Mouse (Mus musculus): ENCODE results near the gene Lamtor4. TPM values are rescaled to one million over a fixed set of nuclear protein-coding genes. Genes with fewer than 3 reads are reported as not detected.

Lamtor4 gene
- total RNA-seq, 2 experiments from 2014 or later, result 80.9 to 132 TPM

DNA sequence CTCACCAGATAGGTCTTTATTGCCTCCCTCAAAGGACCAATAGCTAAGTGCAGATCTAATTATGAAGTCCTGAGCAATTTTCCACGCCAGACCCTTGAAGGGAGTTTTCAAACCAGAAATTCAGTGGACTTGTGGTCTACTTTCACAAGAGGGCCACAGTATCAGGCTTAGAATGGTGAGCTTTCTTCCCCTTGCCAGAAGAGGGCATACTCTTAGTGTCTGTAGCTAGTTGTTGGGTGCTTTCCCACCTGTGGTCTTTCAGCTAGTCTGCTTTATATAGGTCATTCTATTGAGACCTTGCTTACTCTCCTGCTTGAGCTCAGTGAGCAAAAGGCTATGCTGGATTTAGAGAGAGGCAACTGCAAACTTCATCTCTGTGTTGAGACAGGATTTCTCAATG, 28.3 kb downstream of the Lamtor4 start:
- ATAC-seq (replicated peaks; ENCODE audit: poor library complexity, severe bottlenecking), result no peak

DNA sequence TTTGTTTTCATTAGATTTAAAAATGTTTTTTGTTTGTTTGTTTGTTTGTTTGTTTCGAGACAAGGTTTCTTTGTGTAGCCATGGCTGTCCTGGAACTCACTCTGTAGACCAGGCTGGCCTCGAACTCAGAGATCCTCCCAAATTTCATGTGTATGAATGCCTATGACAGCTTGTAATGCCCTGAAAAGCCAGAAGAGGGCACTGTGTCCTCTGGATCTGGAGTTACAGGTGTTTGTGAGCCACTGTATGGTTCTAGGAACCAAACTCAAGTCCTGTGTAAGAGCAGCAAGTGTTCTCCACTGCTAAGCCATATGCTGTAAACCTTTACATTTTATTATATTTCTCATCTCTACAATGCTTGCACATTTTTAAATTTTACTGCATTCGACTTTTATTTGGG, 32.6 kb downstream of the Lamtor4 start:
- no peak for ATAC-seq (replicated peaks; ENCODE audit: poor library complexity, severe bottlenecking)

DNA sequence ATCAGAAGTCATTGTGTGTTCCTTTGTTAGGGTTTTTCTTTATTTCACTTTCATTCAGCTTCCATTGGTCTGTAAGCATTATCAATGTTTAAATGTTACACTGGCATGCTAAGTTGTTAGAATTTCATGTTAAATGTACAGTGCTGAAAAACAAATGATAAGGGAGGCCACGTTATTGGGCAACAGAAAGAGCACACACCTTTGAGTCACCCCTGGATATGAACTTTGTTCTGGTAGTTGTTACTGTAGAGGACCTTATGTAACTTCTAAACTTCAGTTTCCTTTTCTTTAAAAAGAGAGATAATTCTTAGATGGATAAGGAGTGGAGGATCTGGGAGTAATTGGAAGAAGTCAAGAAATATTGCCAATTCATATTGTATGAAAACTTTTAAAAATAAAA, 36.4 kb downstream of the Lamtor4 start:
- no peak for ATAC-seq (replicated peaks; ENCODE audit: poor library complexity, severe bottlenecking)

DNA sequence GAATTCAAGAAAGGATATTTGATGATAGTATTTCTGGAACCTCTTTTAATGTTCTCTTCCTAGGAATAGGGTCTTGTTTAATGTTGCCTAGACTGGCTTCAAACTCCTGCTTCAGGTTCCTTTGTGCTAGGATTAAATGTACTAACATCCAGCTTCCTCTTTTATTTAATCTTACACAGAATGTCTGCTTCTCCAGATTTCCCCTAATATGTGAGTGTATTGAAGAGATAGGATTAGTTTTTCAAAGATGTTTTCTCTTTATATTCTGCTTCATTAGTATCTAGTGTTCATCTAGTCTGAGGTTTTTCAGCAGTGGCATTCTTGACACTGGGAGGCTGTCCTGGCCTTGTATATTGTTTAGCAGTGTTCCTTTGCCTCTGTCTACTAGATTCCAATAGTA, 38.9 kb downstream of the Lamtor4 start:
- no peak for ATAC-seq (replicated peaks; ENCODE audit: poor library complexity, severe bottlenecking)

DNA sequence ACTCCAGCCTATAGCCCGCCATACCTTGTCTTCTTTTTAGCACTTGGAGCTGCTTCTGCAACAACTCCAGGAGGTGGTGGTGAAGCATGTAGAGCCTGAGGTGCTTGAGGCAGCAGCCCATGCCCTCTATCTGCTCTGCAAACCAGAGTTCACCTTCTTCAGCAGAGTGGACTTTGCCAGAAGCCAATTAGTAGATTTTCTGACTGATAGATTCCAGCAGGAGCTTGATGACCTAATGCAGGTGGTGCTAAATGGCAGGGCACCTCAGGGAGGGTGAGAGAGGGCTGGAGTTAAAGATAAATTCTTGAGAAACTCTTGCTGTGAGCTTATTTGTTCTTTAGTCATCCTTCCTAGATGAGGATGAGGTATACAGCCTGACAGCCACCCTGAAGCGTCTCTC, 44.3 kb downstream of the Lamtor4 start:
- no peak for ATAC-seq (replicated peaks; ENCODE audit: poor library complexity, severe bottlenecking)

Other genes starting within 250 kb of the Lamtor4 start
- gene Smok3a, start 234.2 kb upstream of the Lamtor4 start, total RNA-seq (2014; fragmentation: Nextera tagmentation), result not detected in 2 replicates
- not detected in 2 replicates for gene Smok3a, start 234.2 kb upstream of the Lamtor4 start, total RNA-seq (2017)
- not detected in 2 replicates for gene Smok3b, start 234.1 kb upstream of the Lamtor4 start, total RNA-seq (2014; fragmentation: Nextera tagmentation)
- not detected in 2 replicates for gene Smok3b, start 234.1 kb upstream of the Lamtor4 start, total RNA-seq (2017)
- not detected in 2 replicates for gene Smok3c, start 202.3 kb upstream of the Lamtor4 start, total RNA-seq (2014; fragmentation: Nextera tagmentation)
- gene Smok3c, start 202.3 kb upstream of the Lamtor4 start, total RNA-seq (2017), result not detected in 2 replicates
- gene Zkscan1, start 170.4 kb upstream of the Lamtor4 start, total RNA-seq (2014; fragmentation: Nextera tagmentation), result 21.5 and 26.8 TPM in 2 replicates
- 19.2 and 25.8 TPM in 2 replicates for gene Zkscan1, start 170.4 kb upstream of the Lamtor4 start, total RNA-seq (2017)
- gene Zscan21, start 138.6 kb upstream of the Lamtor4 start, total RNA-seq (2014; fragmentation: Nextera tagmentation), result 10.9 and 16.6 TPM in 2 replicates
- gene Zscan21, start 138.6 kb upstream of the Lamtor4 start, total RNA-seq (2017), result 10.9 and 14.8 TPM in 2 replicates
- gene Zfp113, start 99.7 kb upstream of the Lamtor4 start, total RNA-seq (2014; fragmentation: Nextera tagmentation), result 7.9 and 11.2 TPM in 2 replicates
- gene Zfp113, start 99.7 kb upstream of the Lamtor4 start, total RNA-seq (2017), result 5.8 and 6.0 TPM in 2 replicates
- 94.6 and 117 TPM in 2 replicates for gene Cops6, start 94.4 kb upstream of the Lamtor4 start, total RNA-seq (2014; fragmentation: Nextera tagmentation)
- 39.6 and 41.6 TPM in 2 replicates for gene Cops6, start 94.4 kb upstream of the Lamtor4 start, total RNA-seq (2017)
- gene Ap4m1, start 83.5 kb upstream of the Lamtor4 start, total RNA-seq (2014; fragmentation: Nextera tagmentation), result 33.9 and 43.1 TPM in 2 replicates
- gene Ap4m1, start 83.5 kb upstream of the Lamtor4 start, total RNA-seq (2017), result 34.8 and 41.5 TPM in 2 replicates
- gene Mcm7, start 83.1 kb upstream of the Lamtor4 start, total RNA-seq (2014; fragmentation: Nextera tagmentation), result 291 and 311 TPM in 2 replicates
- 490 and 580 TPM in 2 replicates for gene Mcm7, start 83.1 kb upstream of the Lamtor4 start, total RNA-seq (2017)
- 30.1 and 46.9 TPM in 2 replicates for gene Taf6, start 68.0 kb upstream of the Lamtor4 start, total RNA-seq (2014; fragmentation: Nextera tagmentation)
- 46.2 and 49.0 TPM in 2 replicates for gene Taf6, start 68.0 kb upstream of the Lamtor4 start, total RNA-seq (2017)
- gene Cnpy4, start 68.0 kb upstream of the Lamtor4 start, total RNA-seq (2014; fragmentation: Nextera tagmentation), result 26.5 and 36.2 TPM in 2 replicates
- 50.9 and 52.5 TPM in 2 replicates for gene Cnpy4, start 68.0 kb upstream of the Lamtor4 start, total RNA-seq (2017)
- gene Mblac1, start 61.2 kb upstream of the Lamtor4 start, total RNA-seq (2014; fragmentation: Nextera tagmentation), result 7.8 and 10.6 TPM in 2 replicates
- gene Mblac1, start 61.2 kb upstream of the Lamtor4 start, total RNA-seq (2017), result 8.8 and 12.4 TPM in 2 replicates
- 2.3 and 4.3 TPM in 2 replicates for gene Nxpe5, start 29.6 kb upstream of the Lamtor4 start, total RNA-seq (2014; fragmentation: Nextera tagmentation)
- 1.8 and 2.8 TPM in 2 replicates for gene Nxpe5, start 29.6 kb upstream of the Lamtor4 start, total RNA-seq (2017)
- 66.1 and 68.2 TPM in 2 replicates for gene BC037034, start 8.6 kb downstream of the Lamtor4 start, total RNA-seq (2014; fragmentation: Nextera tagmentation)
- 37.8 and 50.5 TPM in 2 replicates for gene BC037034, start 8.6 kb downstream of the Lamtor4 start, total RNA-seq (2017)
- gene Gal3st4, start 17.4 kb downstream of the Lamtor4 start, total RNA-seq (2014; fragmentation: Nextera tagmentation), result not detected in 2 replicates
- gene Gal3st4, start 17.4 kb downstream of the Lamtor4 start, total RNA-seq (2017), result 1.5 TPM in 1 of 2 replicates, not detected in the other
- not detected in 2 replicates for gene Gm43720, start 24.5 kb downstream of the Lamtor4 start, total RNA-seq (2014; fragmentation: Nextera tagmentation)
- 0.05 TPM in 1 of 2 replicates, not detected in the other for gene Gm43720, start 24.5 kb downstream of the Lamtor4 start, total RNA-seq (2017)
- gene Gpc2, start 24.5 kb downstream of the Lamtor4 start, total RNA-seq (2014; fragmentation: Nextera tagmentation), result 4.2 and 7.9 TPM in 2 replicates
- 2.9 and 3.9 TPM in 2 replicates for gene Gpc2, start 24.5 kb downstream of the Lamtor4 start, total RNA-seq (2017)
- gene Stag3, start 24.8 kb downstream of the Lamtor4 start, total RNA-seq (2014; fragmentation: Nextera tagmentation), result 11.7 and 19.4 TPM in 2 replicates
- 7.6 and 17.4 TPM in 2 replicates for gene Stag3, start 24.8 kb downstream of the Lamtor4 start, total RNA-seq (2017)
- gene Pvrig, start 86.5 kb downstream of the Lamtor4 start, total RNA-seq (2014; fragmentation: Nextera tagmentation), result not detected in 2 replicates
- gene Pvrig, start 86.5 kb downstream of the Lamtor4 start, total RNA-seq (2017), result not detected in 2 replicates
- 16.7 and 21.8 TPM in 2 replicates for gene Zfp157, start 186.0 kb downstream of the Lamtor4 start, total RNA-seq (2014; fragmentation: Nextera tagmentation)
- gene Zfp157, start 186.0 kb downstream of the Lamtor4 start, total RNA-seq (2017), result 12.3 and 17.9 TPM in 2 replicates